Mouse (Mus musculus) liver, embryonic 14.5 days (tissue): ENCODE results near the gene Zfp354c. TPM values are rescaled to one million over a fixed set of nuclear protein-coding genes. Genes with fewer than 3 reads are reported as not detected.
A peak's percentile ranks its signal among the peaks of the same experiment; 100 is the strongest.

ENCODE experiments used
- ATAC-seq: fragments of 200-750 bp; cut with Nextera tagmentation; 2 replicates; pipeline ENCODE4 v1.8.0; 2017; ENCODE audit warnings: moderate number of reproducible peaks, mild to moderate bottlenecking, moderate library complexity; ENCODE audit not compliant: insufficient read depth
- DNase-seq, 3 experiments: peaks; one replicate each; pipeline ENCODE4 v3.0.0-alpha.2; 2012 to 2013; ENCODE audit warnings: low read depth in 3 of 3, low spot score in 3 of 3
- H3K27ac ChIP-seq: fragments of 300-500 bp; sonication (generic); 2 replicates; pipeline ENCODE4 v1.5.1; 2014; ENCODE audit warnings: moderate library complexity, mild to moderate bottlenecking, control low read depth, inconsistent platforms
- H3K27me3 ChIP-seq: fragments of 300-500 bp; sonication (generic); 2 replicates; pipeline ENCODE4 v1.6.1; 2014; ENCODE audit warnings: mild to moderate bottlenecking, low read length, moderate library complexity; ENCODE audit not compliant: control insufficient read depth, insufficient read depth
- H3K36me3 ChIP-seq: fragments of 300-500 bp; sonication (generic); replicated peaks from 2 replicates; pipeline ENCODE4 v1.6.1; 2014; ENCODE audit warnings: low read depth; ENCODE audit not compliant: control insufficient read depth, insufficient read depth
- H3K4me1 ChIP-seq, 2 experiments: fragments of 200-500 bp in 1 of 2; fragments of 300-500 bp in 1 of 2; sonication (generic) in 1 of 2; replicated peaks; 2 replicates each; pipeline ENCODE4 v1.6.1; 2012 to 2014; ENCODE audit warnings: antibody characterized with exemption in 1 of 2, inconsistent platforms in 1 of 2, low read length in 1 of 2; ENCODE audit not compliant: control insufficient read depth in 2 of 2, insufficient read depth in 2 of 2
- H3K4me2 ChIP-seq: fragments of 300-500 bp; sonication (generic); 2 replicates; pipeline ENCODE4 v1.6.1; 2014; ENCODE audit warnings: low read depth, mild to moderate bottlenecking, control low read depth, moderate library complexity
- H3K4me3 ChIP-seq, 2 experiments: fragments of 200-500 bp in 1 of 2; fragments of 300-500 bp in 1 of 2; sonication (generic) in 1 of 2; 2 replicates each; pipeline ENCODE4 v1.5.1; 2012 to 2014; ENCODE audit warnings: low read depth in 2 of 2, low read length in 2 of 2, mild to moderate bottlenecking in 2 of 2, control low read depth in 1 of 2, inconsistent platforms in 1 of 2, moderate library complexity in 1 of 2; ENCODE audit not compliant: insufficient read depth in 1 of 2
- H3K9ac ChIP-seq: fragments of 300-500 bp; sonication (generic); replicated peaks from 2 replicates; pipeline ENCODE4 v1.6.1; 2014; ENCODE audit warnings: mild to moderate bottlenecking, control low read depth, moderate library complexity
- H3K9me3 ChIP-seq: fragments of 300-500 bp; sonication (generic); 2 replicates; pipeline ENCODE4 v1.6.1; 2016; ENCODE audit warnings: low read length, mixed read lengths; ENCODE audit not compliant: control insufficient read depth
- CTCF ChIP-seq: IDR thresholded peaks from 2 replicates; pipeline ENCODE4 v1.5.1; 2016; ENCODE audit warnings: antibody characterized with exemption, low read depth, control low read depth
- EP300 ChIP-seq: IDR thresholded peaks from 2 replicates; pipeline ENCODE4 v1.6.1; 2016; ENCODE audit warnings: antibody characterized with exemption, low read depth
- WGBS: fragments of 180-500 bp; shearing (Covaris S2); extraction: QIAGEN DNeasy Blood & Tissue Kit; methylation state at CpG from one replicate; pipeline ENCODE4 v1.1.7; 2014; ENCODE audit not compliant: insufficient replicate concordance; 5-methylcytosine and 5-hydroxymethylcytosine counted together
- polyA plus RNA-seq, 2 experiments: library from polyadenylated mRNA; depleted of rRNA in 1 of 2; stranded (reverse) in 1 of 2; unstranded in 1 of 2; fragments of >200 nt; fragmentation: Nextera tagmentation in 1 of 2; extraction: Ambion mirVana in 1 of 2; gene quantifications; 2 replicates each; pipeline versions ENCODE4 v1.2.1 to v1.2.3; 2012 to 2014

Zfp354c gene
- polyA plus RNA-seq, 2 experiments, result 0.42 to 0.65 TPM

- Histone ChIP-seq H3K9me3 (no peaks in the 10 kb centered on the region), H3K27ac (no peak overlapping the region), H3K36me3 (no peaks in the 10 kb centered on the region), H3K27me3 (peaks cover 43% of the 10 kb centered on the region), H3K4me1 (no peaks in the 10 kb centered on the region), H3K9ac (no peak overlapping the region), H3K4me3 (no peak overlapping the region), H3K4me2 (no peak overlapping the region)
- WGBS, result 27% methylated on average over 3 of the region's 3 CpGs
- DNase-seq, result no peak
- TF ChIP-seq EP300 (no peak), CTCF (no peak)
- no peak for ATAC-seq
Measured at GRCm38 (mm10) chr11:50848520-50849137, 21.1 kb upstream of the Zfp354c start.

GRCm38 (mm10) chr11:50847047-50847446 lies 19.5 kb upstream of the Zfp354c start:
- Histone ChIP-seq H3K27ac (no peak overlapping the region), H3K36me3 (no peaks in the 10 kb centered on the region), H3K27me3 (peaks cover 36% of the 10 kb centered on the region), H3K4me2 (no peak overlapping the region), H3K4me1 (no peaks in the 10 kb centered on the region), H3K9me3 (no peaks in the 10 kb centered on the region), H3K4me3 (no peak overlapping the region), H3K9ac (no peak overlapping the region)
- WGBS, result 66% methylated on average over 5 of the region's 5 CpGs
- TF ChIP-seq EP300 (no peak), CTCF (peak; percentile 42)
- ATAC-seq, result no peak
- no peak for DNase-seq

GRCm38 (mm10) chr11:50845951-50846350 lies 18.4 kb upstream of the Zfp354c start:
- H3K4me3 ChIP-seq, result no peak overlapping the region
- no peaks in the 10 kb centered on the region for H3K36me3 ChIP-seq
- H3K4me1 ChIP-seq, result no peaks in the 10 kb centered on the region; a peak in 1 of 4 replicates
- H3K4me2 ChIP-seq, result no peak overlapping the region
- no peaks in the 10 kb centered on the region for H3K9me3 ChIP-seq
- TF ChIP-seq EP300 (no peak), CTCF (no peak)
- no peak for DNase-seq
- peaks cover 25% of the 10 kb centered on the region for H3K27me3 ChIP-seq
- WGBS, result 67% methylated on average over 3 of the region's 3 CpGs
- no peak overlapping the region for H3K27ac ChIP-seq
- no peak for ATAC-seq
- H3K9ac ChIP-seq, result no peak overlapping the region

GRCm38 (mm10) chr11:50841023-50841735 lies 13.7 kb upstream of the Zfp354c start, which contains the start of gene Zfp879:
Zfp879 (minus strand) TSS chr11:50841552.
- 20% methylated on average over 22 of the region's 22 CpGs for WGBS
- Histone ChIP-seq H3K4me2 (peak within 1 kb of the TSS; percentile 58), H3K4me3 (peak within 1 kb of the TSS; percentile 18 to 33), H3K9ac (no peak within 1 kb of the TSS), H3K9me3 (no peaks in the 10 kb centered on the region), H3K27ac (no peak within 1 kb of the TSS), H3K36me3 (no peaks in the 10 kb centered on the region), H3K4me1 (no peaks in the 10 kb centered on the region; a peak in 1 of 4 replicates), H3K27me3 (no peaks in the 10 kb centered on the region)
- ATAC-seq (peak; percentile 70; the same call in 1 of the 2 replicates), DNase-seq (peak; percentile 44 to 55 (median 47))
- TF ChIP-seq CTCF (no peak), EP300 (no peak)

- no peaks in the 10 kb centered on the region for H3K36me3 ChIP-seq
- H3K27ac ChIP-seq, result no peak overlapping the region
- no peak for ATAC-seq
- H3K9ac ChIP-seq, result no peak overlapping the region
- WGBS, result 52% methylated on average over 4 of the region's 4 CpGs
- no peaks in the 10 kb centered on the region; the same call in 1 of the 2 replicates for H3K9me3 ChIP-seq
- no peak for TF ChIP-seq CTCF
- no peak for TF ChIP-seq EP300
- DNase-seq, result no peak
- no peaks in the 10 kb centered on the region for H3K4me1 ChIP-seq
- no peak overlapping the region for H3K4me3 ChIP-seq
- H3K4me2 ChIP-seq, result no peak overlapping the region
- no peaks in the 10 kb centered on the region for H3K27me3 ChIP-seq
Measured at GRCm38 (mm10) chr11:50835727-50836126, 8.2 kb upstream of the Zfp354c start.
